Mouse (Mus musculus) neural tube, embryonic 11.5 days (tissue): ENCODE results near the gene Gstm6. TPM values are rescaled to one million over a fixed set of nuclear protein-coding genes. Genes with fewer than 3 reads are reported as not detected.

ENCODE experiments used
- ATAC-seq: fragments of 200-750 bp; cut with Nextera tagmentation; 2 replicates; pipeline ENCODE4 v1.8.0; 2017; ENCODE audit warnings: moderate number of reproducible peaks, mild to moderate bottlenecking, moderate TSS enrichment, moderate library complexity; ENCODE audit not compliant: insufficient read depth, low FRiP score, low TSS enrichment
- DNase-seq: peaks from one replicate; pipeline ENCODE4 v3.0.0-alpha.2; 2015; ENCODE audit warnings: low spot score
- H3K27ac ChIP-seq: fragments of 300-500 bp; sonication (generic); 2 replicates; pipeline ENCODE4 v1.5.1; 2014; ENCODE audit warnings: low read depth, mild to moderate bottlenecking, low read length
- H3K27me3 ChIP-seq: fragments of 300-500 bp; sonication (generic); 2 replicates; pipeline ENCODE4 v1.6.1; 2014; ENCODE audit warnings: mild to moderate bottlenecking, low read length, mixed read lengths; ENCODE audit not compliant: control insufficient read depth, insufficient read depth
- H3K36me3 ChIP-seq: fragments of 300-500 bp; sonication (generic); 2 replicates; pipeline ENCODE4 v1.6.1; 2014; ENCODE audit warnings: mild to moderate bottlenecking, low read length, moderate library complexity, mixed read lengths; ENCODE audit not compliant: control insufficient read depth, insufficient read depth
- H3K4me1 ChIP-seq: fragments of 300-500 bp; sonication (generic); 2 replicates; pipeline ENCODE4 v1.6.1; 2014; ENCODE audit warnings: low read length, mixed read lengths; ENCODE audit not compliant: control insufficient read depth, insufficient read depth
- H3K4me2 ChIP-seq: fragments of 300-500 bp; sonication (generic); 2 replicates; pipeline ENCODE4 v1.6.1; 2014; ENCODE audit warnings: low read depth, mild to moderate bottlenecking, moderate library complexity
- H3K4me3 ChIP-seq: fragments of 300-500 bp; sonication (generic); 2 replicates; pipeline ENCODE4 v1.5.1; 2014; ENCODE audit warnings: low read depth, low read length
- H3K9ac ChIP-seq: fragments of 300-500 bp; sonication (generic); 2 replicates; pipeline ENCODE4 v1.6.1; 2014; ENCODE audit warnings: mild to moderate bottlenecking, low read length
- H3K9me3 ChIP-seq: fragments of 300-500 bp; sonication (generic); 2 replicates; pipeline ENCODE4 v1.6.1; 2016; ENCODE audit warnings: low read length; ENCODE audit not compliant: control insufficient read depth
- WGBS: fragments of 180-500 bp; shearing (Covaris S2); extraction: QIAGEN DNeasy Blood & Tissue Kit; methylation state at CpG from one replicate; pipeline ENCODE4 v1.1.7; 2014; 5-methylcytosine and 5-hydroxymethylcytosine counted together
- polyA plus RNA-seq: library from polyadenylated mRNA; unstranded; fragments of >200 nt; fragmentation: Nextera tagmentation; extraction: Ambion mirVana; gene quantifications from 2 replicates; pipeline ENCODE4 v1.2.1, GENCODE M21; 2014

The Gstm6 gene
- polyA plus RNA-seq, 1 experiment from 2014 or later: 5.3 TPM

DNA sequence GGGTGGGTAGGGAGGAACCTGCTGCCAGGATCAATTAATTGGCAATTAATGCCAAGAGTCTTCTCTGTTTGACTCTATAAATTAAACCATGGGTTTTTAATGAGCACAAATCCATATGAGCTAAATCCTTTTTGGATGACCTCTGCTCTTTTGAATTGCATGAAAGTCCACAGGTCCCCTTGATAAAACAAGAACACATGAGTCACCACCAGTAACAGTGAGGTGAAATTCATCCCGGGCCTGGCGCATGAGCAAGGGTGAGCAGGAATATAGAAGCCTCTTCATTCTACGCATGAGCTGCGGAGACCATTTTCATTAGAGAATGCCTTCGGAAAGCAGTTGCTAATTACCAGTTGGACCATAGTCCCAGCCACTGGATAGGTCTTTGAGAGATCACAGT lies 23.2 kb downstream of the Gstm6 start:
- Histone ChIP-seq H3K9me3 (no peaks in the 10 kb centered on the region), H3K4me2 (no peak overlapping the region), H3K27me3 (no peaks in the 10 kb centered on the region)

DNA sequence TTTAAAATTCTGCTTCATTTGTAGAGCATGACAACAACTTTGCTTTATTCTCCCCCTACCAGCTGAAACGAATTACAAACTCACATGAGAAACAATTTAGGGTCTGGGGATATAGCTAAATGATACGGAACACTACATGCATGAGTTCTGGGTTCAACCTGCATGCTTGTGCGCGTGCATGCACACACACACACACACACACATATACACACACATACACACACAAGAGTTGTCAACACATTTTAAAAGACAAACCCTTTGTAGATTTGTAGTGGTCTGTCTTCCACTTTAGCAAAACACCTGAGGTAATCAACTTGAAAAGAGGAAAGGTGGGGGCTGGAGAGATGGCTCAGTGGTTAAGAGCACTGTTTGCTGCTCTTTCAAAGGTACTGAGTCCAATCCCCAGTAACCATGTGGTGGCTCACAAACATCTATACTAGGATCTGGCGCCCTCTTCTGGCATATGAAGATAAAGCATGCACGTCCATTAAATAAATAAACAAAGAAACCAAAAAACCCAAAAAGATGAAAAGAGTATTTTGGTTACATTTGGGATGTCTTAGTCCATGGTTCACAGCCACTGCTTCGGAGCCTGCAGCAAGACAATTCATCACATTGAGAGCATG lies 25.7 kb downstream of the Gstm6 start:
- no peak overlapping the region for H3K4me3 ChIP-seq
- no peaks in the 10 kb centered on the region for H3K4me1 ChIP-seq
- no peak overlapping the region for H3K4me2 ChIP-seq
- ATAC-seq (no peak), DNase-seq (peak; percentile 47)
- no peaks in the 10 kb centered on the region for H3K36me3 ChIP-seq
- no peaks in the 10 kb centered on the region for H3K27me3 ChIP-seq
- H3K27ac ChIP-seq: no peak overlapping the region
- no peak overlapping the region for H3K9ac ChIP-seq
- 59% methylated on average over 7 of the region's 7 CpGs for WGBS
- no peaks in the 10 kb centered on the region for H3K9me3 ChIP-seq

More for the DNA sequence above, 23.2 kb downstream of the Gstm6 start:
- DNase-seq (no peak), ATAC-seq (no peak)
- Histone ChIP-seq H3K4me1 (no peaks in the 10 kb centered on the region), H3K4me3 (no peak overlapping the region), H3K36me3 (no peaks in the 10 kb centered on the region), H3K9ac (no peak overlapping the region), H3K27ac (no peak overlapping the region)
- 93% methylated on average over 5 of the region's 5 CpGs for WGBS

DNA sequence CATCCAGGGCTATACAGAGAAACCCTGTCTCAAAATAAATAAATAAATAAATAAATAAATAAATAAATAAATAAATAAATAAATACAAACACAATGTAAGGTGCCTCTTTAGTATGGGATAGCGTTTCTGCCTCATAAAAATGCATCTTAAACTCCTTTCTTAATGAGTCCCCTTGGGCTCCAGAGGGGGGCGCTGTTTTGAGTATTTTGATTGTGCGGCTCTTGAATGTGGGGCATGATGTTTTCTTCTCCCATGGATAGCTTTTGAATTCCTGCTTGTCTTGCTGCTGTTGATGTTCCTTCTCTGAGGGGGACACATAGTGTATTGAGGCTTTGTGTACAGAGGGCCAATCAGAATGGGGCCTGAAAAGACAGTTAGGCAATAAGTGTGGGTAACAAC lies 26.5 kb downstream of the Gstm6 start:
- Histone ChIP-seq H3K27ac (no peak overlapping the region), H3K4me3 (no peak overlapping the region), H3K4me1 (no peaks in the 10 kb centered on the region), H3K9ac (no peak overlapping the region), H3K27me3 (no peaks in the 10 kb centered on the region), H3K36me3 (no peaks in the 10 kb centered on the region), H3K4me2 (no peak overlapping the region), H3K9me3 (no peaks in the 10 kb centered on the region)
- no peak for ATAC-seq
- WGBS: 77% methylated on average over 3 of the region's 3 CpGs
- DNase-seq: no peak

DNA sequence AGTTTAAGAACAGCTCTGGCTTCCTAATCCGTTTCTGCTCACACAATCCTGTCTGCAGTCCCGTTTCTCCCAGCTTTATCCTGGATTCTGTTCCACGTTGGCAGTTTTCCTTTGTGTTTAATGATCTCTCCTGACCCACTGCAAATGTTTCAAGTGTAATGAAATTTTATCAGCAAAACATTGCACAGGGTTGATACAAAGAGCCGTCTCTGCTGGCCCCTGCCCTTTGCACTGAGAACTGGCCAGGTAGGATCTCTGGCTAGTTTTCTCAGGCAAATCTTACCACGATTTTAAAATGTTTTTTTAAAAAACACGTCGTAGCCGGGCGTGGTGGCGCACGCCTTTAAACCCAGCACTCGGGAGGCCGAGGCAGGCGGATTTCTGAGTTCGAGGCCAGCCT lies 26.9 kb downstream of the Gstm6 start:
- no peak overlapping the region for H3K9ac ChIP-seq
- no peak overlapping the region for H3K4me2 ChIP-seq
- no peak overlapping the region for H3K27ac ChIP-seq
- no peak overlapping the region for H3K4me3 ChIP-seq
- no peaks in the 10 kb centered on the region for H3K9me3 ChIP-seq
- no peak for ATAC-seq
- no peaks in the 10 kb centered on the region for H3K4me1 ChIP-seq
- 87% methylated on average over 15 of the region's 15 CpGs for WGBS
- no peak for DNase-seq
- H3K27me3 ChIP-seq: no peaks in the 10 kb centered on the region
- no peaks in the 10 kb centered on the region for H3K36me3 ChIP-seq

DNA sequence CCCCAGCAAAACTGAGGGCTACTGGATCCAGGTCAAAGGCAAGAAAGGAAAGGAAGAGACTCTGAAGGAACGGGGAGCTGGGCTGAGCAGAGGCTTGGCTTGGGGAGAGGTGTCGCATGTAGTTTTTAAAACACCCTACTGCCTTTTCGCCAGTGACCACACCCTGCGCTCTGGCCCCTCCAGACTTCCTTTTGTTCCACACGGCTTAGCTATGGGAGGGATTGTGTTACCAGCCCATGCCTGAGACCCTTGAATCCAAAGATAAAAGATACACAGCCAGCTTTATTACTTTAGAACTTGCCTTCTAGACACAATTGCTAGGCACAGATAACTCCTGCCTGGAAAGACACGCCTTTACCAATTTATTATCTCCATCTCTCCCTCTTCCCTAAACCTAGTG lies 37.6 kb downstream of the Gstm6 start:
- Histone ChIP-seq H3K27me3 (no peaks in the 10 kb centered on the region), H3K4me1 (no peaks in the 10 kb centered on the region), H3K4me2 (no peak overlapping the region), H3K4me3 (no peak overlapping the region), H3K27ac (no peak overlapping the region), H3K36me3 (no peaks in the 10 kb centered on the region), H3K9ac (no peak overlapping the region), H3K9me3 (no peaks in the 10 kb centered on the region)
- ATAC-seq (no peak), DNase-seq (no peak)
- 59% methylated on average over 6 of the region's 6 CpGs for WGBS

DNA sequence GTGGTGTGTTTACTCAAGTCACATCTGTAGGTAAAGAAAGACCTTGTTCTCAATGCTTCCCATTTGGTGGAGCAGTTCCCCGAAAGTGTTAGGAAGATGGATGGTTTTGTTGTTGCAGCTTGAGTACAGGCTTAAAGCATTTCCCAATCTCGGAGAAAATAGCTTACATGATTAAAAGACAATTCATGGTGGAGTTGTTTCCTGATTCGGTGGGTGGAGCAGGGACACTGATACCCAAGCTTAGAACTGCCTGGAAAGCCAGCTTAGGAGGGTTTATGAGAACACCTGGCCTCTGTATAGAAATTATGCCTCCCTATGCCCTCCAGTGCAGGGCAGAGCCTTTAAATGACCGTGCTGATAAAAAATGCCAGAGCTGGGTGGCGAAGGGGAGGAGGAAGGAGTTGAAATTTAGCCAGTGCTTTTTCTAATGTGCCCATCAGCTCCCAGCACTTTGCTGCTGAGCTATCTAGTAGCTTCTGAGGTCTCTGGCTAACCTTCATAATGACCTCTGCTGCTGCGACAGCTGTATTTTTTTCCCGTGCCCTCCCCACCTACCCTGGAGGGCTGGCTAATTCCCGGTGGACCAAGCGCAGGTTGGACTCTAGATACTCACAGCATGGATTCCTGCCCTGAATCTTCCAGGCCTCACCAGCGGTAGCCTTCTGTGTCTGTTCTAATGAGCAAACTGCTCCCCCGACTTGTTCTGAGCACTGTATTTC lies 42.4 kb downstream of the Gstm6 start:
- peaks cover 4% of the 10 kb centered on the region; the same call in 1 of the 2 replicates for H3K4me1 ChIP-seq
- ATAC-seq: no peak
- no peaks in the 10 kb centered on the region for H3K9me3 ChIP-seq
- no peak for DNase-seq
- 53% methylated on average over 11 of the region's 11 CpGs for WGBS
- H3K4me2 ChIP-seq: no peak overlapping the region
- no peak overlapping the region for H3K27ac ChIP-seq
- H3K9ac ChIP-seq: no peak overlapping the region
- no peaks in the 10 kb centered on the region for H3K27me3 ChIP-seq
- no peak overlapping the region for H3K4me3 ChIP-seq
- no peaks in the 10 kb centered on the region for H3K36me3 ChIP-seq

DNA sequence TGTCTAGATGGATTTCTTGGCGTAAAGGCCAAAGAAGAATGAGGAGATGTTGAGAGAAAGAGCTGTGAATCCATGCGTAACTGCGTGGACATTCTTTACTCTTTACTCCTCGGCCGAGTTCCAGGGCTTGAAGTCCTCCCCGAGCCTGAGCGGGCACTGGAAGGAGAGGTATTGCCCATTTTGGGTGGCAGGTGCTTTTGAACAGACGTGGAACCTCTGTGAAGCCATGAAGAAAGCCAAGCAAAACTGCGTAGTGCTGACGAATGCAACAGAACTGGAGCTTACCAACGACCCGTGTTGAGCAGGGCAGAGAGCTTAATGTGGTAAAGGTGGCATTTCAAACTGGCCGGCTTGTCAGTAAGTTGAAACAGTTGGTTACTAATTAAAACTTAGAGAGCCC lies 44.9 kb downstream of the Gstm6 start:
- no peak overlapping the region for H3K4me2 ChIP-seq
- no peaks in the 10 kb centered on the region for H3K27me3 ChIP-seq
- peaks cover 6% of the 10 kb centered on the region; the same call in 1 of the 2 replicates for H3K4me1 ChIP-seq
- DNase-seq (no peak), ATAC-seq (no peak)
- no peaks in the 10 kb centered on the region for H3K36me3 ChIP-seq
- H3K9me3 ChIP-seq: no peaks in the 10 kb centered on the region
- 94% methylated on average over 13 of the region's 13 CpGs for WGBS
- H3K9ac ChIP-seq: no peak overlapping the region
- H3K4me3 ChIP-seq: no peak overlapping the region
- H3K27ac ChIP-seq: no peak overlapping the region

DNA sequence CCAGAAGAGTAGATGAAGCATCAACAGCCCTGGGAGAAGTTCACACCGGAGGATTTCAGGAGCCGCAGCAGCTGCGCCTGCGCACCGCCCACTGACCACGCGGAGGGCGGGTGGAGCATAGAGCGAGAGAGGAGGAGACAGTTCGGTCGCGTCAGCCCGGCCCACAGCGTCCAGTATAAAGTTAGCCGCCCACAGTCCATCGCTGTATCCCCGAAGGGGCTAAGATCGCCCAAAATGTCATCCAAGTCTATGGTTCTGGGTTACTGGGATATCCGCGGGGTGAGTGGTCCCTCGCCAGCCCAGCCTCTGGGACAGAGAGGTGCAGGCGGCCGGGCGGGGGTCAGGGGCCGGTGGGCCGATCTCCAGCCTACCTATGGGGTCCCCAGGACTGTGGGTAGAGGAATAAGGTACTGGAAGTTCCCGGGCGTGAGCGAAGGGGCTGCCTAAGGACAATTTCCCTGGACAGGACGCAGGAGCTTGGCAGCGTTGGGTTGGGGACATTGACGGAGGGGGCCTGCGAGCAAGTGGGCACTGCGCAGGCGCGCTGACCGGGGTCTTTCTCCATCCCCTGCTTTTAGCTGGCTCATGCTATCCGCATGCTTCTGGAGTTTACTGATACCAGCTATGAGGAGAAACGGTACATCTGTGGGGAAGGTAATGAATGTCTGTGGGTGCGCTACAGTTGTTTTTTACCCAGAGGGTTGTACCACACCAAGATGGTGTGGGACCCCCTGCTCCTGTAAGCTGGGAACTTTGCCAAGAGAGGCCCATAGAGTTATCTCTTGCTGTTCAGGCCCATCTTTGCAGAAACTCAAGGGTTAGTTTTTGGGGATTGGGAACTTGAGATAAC lies 47.6 kb downstream of the Gstm6 start, which contains the start of gene Gstm5:
TSS of gene Gstm5 (plus strand) at position 102 of the 850 bp plus-strand sequence.
- peak within 1 kb of the TSS; percentile 80 for H3K4me2 ChIP-seq
- no peaks in the 10 kb centered on the region for H3K9me3 ChIP-seq
- peak within 1 kb of the TSS; percentile 73 for H3K4me3 ChIP-seq
- peak within 1 kb of the TSS; percentile 88 for H3K9ac ChIP-seq
- DNase-seq (peak; percentile 87), ATAC-seq (peak; percentile 93)
- H3K27ac ChIP-seq: no peak within 1 kb of the TSS
- no peaks in the 10 kb centered on the region for H3K36me3 ChIP-seq
- WGBS: 7% methylated on average over 40 of the region's 40 CpGs
- no peaks in the 10 kb centered on the region for H3K27me3 ChIP-seq
- H3K4me1 ChIP-seq: peaks cover 6% of the 10 kb centered on the region; the same call in 1 of the 2 replicates
